Mouse (Mus musculus): Measurements from ENCODE around the gene Prlr. TPM values are rescaled to one million over a fixed set of nuclear protein-coding genes. Genes with fewer than 3 reads are reported as not detected.

Prlr gene
- polyA plus RNA-seq, 1 experiment: 82.0 TPM

DNA sequence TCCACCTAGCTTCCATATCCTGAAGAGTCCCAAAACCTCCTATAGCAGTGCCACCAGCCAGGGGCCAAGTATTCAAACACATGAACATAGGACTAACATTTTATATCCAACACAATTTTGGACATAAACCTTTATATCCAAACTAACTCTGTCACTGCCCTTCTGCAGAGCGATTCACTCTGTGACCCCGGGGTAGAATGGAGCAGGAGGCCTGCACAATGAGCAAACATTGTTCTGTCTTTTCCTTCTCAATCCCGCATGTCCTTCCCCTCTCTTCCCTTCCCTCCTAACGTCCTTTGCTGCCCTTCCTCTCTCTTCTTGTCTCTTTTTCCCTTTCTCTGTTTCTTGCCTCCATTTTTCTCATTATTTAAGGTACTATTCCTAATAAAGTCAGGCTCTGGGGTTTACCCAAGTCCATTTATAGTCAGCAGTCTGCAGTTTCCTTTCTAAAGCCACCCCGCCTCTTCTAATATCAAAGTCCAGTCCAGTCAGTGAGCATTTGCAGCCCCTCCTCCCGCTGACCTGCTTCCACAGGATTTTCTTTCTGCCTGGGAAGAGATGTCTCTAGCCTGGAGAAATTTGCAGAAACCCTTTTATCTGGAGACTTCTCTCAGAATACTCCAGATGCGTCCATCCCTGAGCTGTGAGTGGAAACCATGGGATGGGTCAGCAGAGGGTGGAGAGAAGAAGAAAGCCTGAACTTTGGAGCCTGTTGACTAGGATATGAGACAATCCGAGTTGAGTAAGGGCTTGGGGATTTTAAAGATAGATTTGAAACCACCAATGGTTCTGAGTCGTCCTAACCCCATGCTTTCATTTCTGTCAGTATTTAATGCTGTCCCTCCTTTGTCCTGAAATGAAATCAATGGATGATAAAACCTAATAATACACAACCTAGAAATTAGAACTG, 181.3 kb downstream of the Prlr start, which contains the start of gene Agxt2:
Gene Agxt2, plus strand, starts transcription at position 494 of the 910 bp plus-strand sequence.
- H3K36me3 ChIP-seq (ENCODE audit: control insufficient read depth, insufficient read depth, low read length): no peaks in the 10 kb centered on the region
- WGBS: 53% methylated on average over 9 of the region's 9 CpGs
- H3K27me3 ChIP-seq (replicated peaks; ENCODE audit: control insufficient read depth, insufficient read depth, low read length): no peaks in the 10 kb centered on the region
- peaks cover 8% of the 10 kb centered on the region; the same call in 1 of the 2 replicates for H3K4me1 ChIP-seq (ENCODE audit: control insufficient read depth, insufficient read depth, low read length)
- peak within 1 kb of the TSS; percentile 68 for H3K4me3 ChIP-seq (ENCODE audit: insufficient read depth, low read depth, low read length)
- TF ChIP-seq CTCF (conservative IDR thresholded peaks at IDR 0.05; ENCODE audit: insufficient read depth, insufficient read length, low read depth, low read length): no peak
- no peak for TF ChIP-seq POLR2A (IDR thresholded peaks at IDR 0.05; ENCODE audit: low read depth, low read length)
- peak within 1 kb of the TSS; percentile 98 for H3K27ac ChIP-seq (ENCODE audit: insufficient read depth, low read depth, low read length)
- DNase-seq: peak; percentile 88

- H3K36me3 ChIP-seq (ENCODE audit: control insufficient read depth, insufficient read depth, low read length): no peaks in the 10 kb centered on the region
- no peaks in the 10 kb centered on the region for H3K27me3 ChIP-seq (replicated peaks; ENCODE audit: control insufficient read depth, insufficient read depth, low read length)
- no peak overlapping the region for H3K4me3 ChIP-seq (ENCODE audit: insufficient read depth, low read depth, low read length)
- H3K27ac ChIP-seq (ENCODE audit: insufficient read depth, low read depth, low read length): no peak overlapping the region
- WGBS: 71% methylated on average over 2 of the region's 2 CpGs
- H3K4me1 ChIP-seq (ENCODE audit: control insufficient read depth, insufficient read depth, low read length): 0 out of 2 replicates have a peak, but pooled peaks cover 3% of the 10 kb centered on the region
- TF ChIP-seq CTCF (conservative IDR thresholded peaks at IDR 0.05; ENCODE audit: insufficient read depth, insufficient read length, low read depth, low read length) (no peak), POLR2A (IDR thresholded peaks at IDR 0.05; ENCODE audit: low read depth, low read length) (no peak)
- no peak for DNase-seq
These were observed 189.3 kb downstream of the Prlr start for GRCm38 (mm10) chr15:10366331-10366730.

GRCm38 (mm10) chr15:10375404-10375803, 198.4 kb downstream of the Prlr start:
- Histone ChIP-seq H3K4me3 (ENCODE audit: insufficient read depth, low read depth, low read length) (no peak overlapping the region), H3K4me1 (ENCODE audit: control insufficient read depth, insufficient read depth, low read length) (no peaks in the 10 kb centered on the region), H3K27me3 (replicated peaks; ENCODE audit: control insufficient read depth, insufficient read depth, low read length) (no peaks in the 10 kb centered on the region), H3K36me3 (ENCODE audit: control insufficient read depth, insufficient read depth, low read length) (no peaks in the 10 kb centered on the region), H3K27ac (ENCODE audit: insufficient read depth, low read depth, low read length) (no peak overlapping the region)
- DNase-seq: no peak
- no peak for TF ChIP-seq CTCF (conservative IDR thresholded peaks at IDR 0.05; ENCODE audit: insufficient read depth, insufficient read length, low read depth, low read length)
- WGBS: 75% methylated on average over 3 of the region's 3 CpGs

- Histone ChIP-seq H3K27me3 (replicated peaks; ENCODE audit: control insufficient read depth, insufficient read depth, low read length) (no peaks in the 10 kb centered on the region), H3K27ac (ENCODE audit: insufficient read depth, low read depth, low read length) (no peak overlapping the region), H3K36me3 (ENCODE audit: control insufficient read depth, insufficient read depth, low read length) (no peaks in the 10 kb centered on the region), H3K4me3 (ENCODE audit: insufficient read depth, low read depth, low read length) (no peak overlapping the region), H3K4me1 (ENCODE audit: control insufficient read depth, insufficient read depth, low read length) (no peaks in the 10 kb centered on the region)
- no peak for DNase-seq
- no peak for TF ChIP-seq CTCF (conservative IDR thresholded peaks at IDR 0.05; ENCODE audit: insufficient read depth, insufficient read length, low read depth, low read length)
- no peak for TF ChIP-seq POLR2A (IDR thresholded peaks at IDR 0.05; ENCODE audit: low read depth, low read length)
- 85% methylated on average over 4 of the region's 4 CpGs for WGBS
These were observed 201.4 kb downstream of the Prlr start for GRCm38 (mm10) chr15:10378338-10378959.

DNA sequence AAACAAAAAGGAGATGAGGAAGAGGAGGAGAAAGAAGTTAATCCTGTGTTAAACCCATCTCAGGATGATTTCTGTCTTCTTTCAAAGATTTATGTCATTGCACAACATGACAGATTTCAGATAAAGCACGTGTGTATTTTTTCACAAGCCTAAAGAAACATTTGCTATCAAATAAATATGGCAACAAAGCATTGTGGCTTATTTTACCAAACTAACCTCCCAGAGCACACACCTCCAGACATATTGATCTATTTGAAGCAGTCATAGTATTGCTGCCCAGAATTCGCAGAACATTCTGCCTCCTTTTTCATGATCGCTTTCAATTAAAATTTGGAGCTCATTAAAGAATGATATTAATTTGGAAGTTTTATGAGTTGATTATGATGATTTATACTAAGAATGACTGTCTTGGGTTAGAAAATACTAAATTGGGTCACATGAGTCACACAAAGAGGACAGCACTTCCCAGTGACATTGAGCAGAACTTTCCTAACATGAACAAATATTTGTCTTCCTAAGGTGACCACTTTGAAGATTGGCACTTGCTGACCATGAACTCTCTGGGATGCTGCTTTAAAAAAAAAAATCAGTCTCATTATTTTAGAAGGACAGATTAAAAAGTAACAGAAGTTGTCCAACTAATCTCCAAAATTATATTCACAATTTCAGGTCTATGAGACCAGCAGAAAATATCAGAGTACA, 202.9 kb downstream of the Prlr start:
- DNase-seq: no peak
- Histone ChIP-seq H3K36me3 (ENCODE audit: control insufficient read depth, insufficient read depth, low read length) (no peaks in the 10 kb centered on the region), H3K27me3 (replicated peaks; ENCODE audit: control insufficient read depth, insufficient read depth, low read length) (no peaks in the 10 kb centered on the region), H3K4me1 (ENCODE audit: control insufficient read depth, insufficient read depth, low read length) (no peaks in the 10 kb centered on the region), H3K27ac (ENCODE audit: insufficient read depth, low read depth, low read length) (no peak overlapping the region), H3K4me3 (ENCODE audit: insufficient read depth, low read depth, low read length) (no peak overlapping the region)
- 81% methylated on average over 3 of the region's 3 CpGs for WGBS
- TF ChIP-seq CTCF (conservative IDR thresholded peaks at IDR 0.05; ENCODE audit: insufficient read depth, insufficient read length, low read depth, low read length): no peak
- no peak for TF ChIP-seq POLR2A (IDR thresholded peaks at IDR 0.05; ENCODE audit: low read depth, low read length)

GRCm38 (mm10) chr15:10387263-10387662, 210.2 kb downstream of the Prlr start:
- Histone ChIP-seq H3K4me3 (ENCODE audit: insufficient read depth, low read depth, low read length) (no peak overlapping the region), H3K27me3 (replicated peaks; ENCODE audit: control insufficient read depth, insufficient read depth, low read length) (no peaks in the 10 kb centered on the region), H3K36me3 (ENCODE audit: control insufficient read depth, insufficient read depth, low read length) (no peaks in the 10 kb centered on the region), H3K27ac (ENCODE audit: insufficient read depth, low read depth, low read length) (no peak overlapping the region), H3K4me1 (ENCODE audit: control insufficient read depth, insufficient read depth, low read length) (no peaks in the 10 kb centered on the region)
- TF ChIP-seq POLR2A (IDR thresholded peaks at IDR 0.05; ENCODE audit: low read depth, low read length): no peak
- no peak for TF ChIP-seq CTCF (conservative IDR thresholded peaks at IDR 0.05; ENCODE audit: insufficient read depth, insufficient read length, low read depth, low read length)
- WGBS: 77% methylated on average over 2 of the region's 2 CpGs
- no peak for DNase-seq

Other genes starting within 250 kb of the Prlr start
- not detected in 2 replicates for gene Gm21973, start 148.1 kb downstream of the Prlr start, polyA plus RNA-seq (2012; rRNA removed)
- gene Agxt2, start 181.3 kb downstream of the Prlr start, polyA plus RNA-seq (2012; rRNA removed): 53.3 and 56.3 TPM in 2 replicates

All from kidney, adult 2 months (tissue).